Mouse (Mus musculus) E14TG2a.4 (cell line): ENCODE measurements at regions not wholly inside any gene's neighbourhood (a gene's known extent, or its start where the extent isn't known, plus 50 kb on each side); places are given as distances from the start of the nearest gene placed in this dataset.

Source experiments
- CTCF ChIP-seq: conservative IDR thresholded peaks from 2 replicates; pipeline ENCODE4 v1.5.1; 2014; ENCODE audit warnings: low read length
- NANOG ChIP-seq: IDR thresholded peaks from 2 replicates; pipeline ENCODE4 v1.6.1; 2014; ENCODE audit warnings: borderline replicate concordance, low read length, mixed read lengths

- TF ChIP-seq NANOG (no peak), CTCF (no peak)
Observed at GRCm38 (mm10) chr5:118353061-118353460, 108.0 kb downstream of the 2410131K14Rik start.
